Mouse (Mus musculus) lung, adult 2 months (tissue): ENCODE measurements around the gene Igfbp6.

Experiments
- CTCF ChIP-seq: fragments of 200-500 bp; IDR thresholded peaks from 2 replicates; pipeline ENCODE4 v1.5.1; 2011; ENCODE audit warnings: mild to moderate bottlenecking, low read length, control low read depth; ENCODE audit not compliant: insufficient read depth
- POLR2A ChIP-seq: fragments of 200-500 bp; IDR thresholded peaks from 2 replicates; pipeline ENCODE4 v1.6.1; 2011; ENCODE audit warnings: low read depth, mild to moderate bottlenecking, control low read depth, low read length, borderline replicate concordance; ENCODE audit errors: extremely low read depth

- TF ChIP-seq POLR2A: 0 out of 2 replicates have a peak, but pooled peaks have one; percentile 18
- TF ChIP-seq CTCF: no peak
Measured at GRCm38 (mm10) chr15:102150301-102151135, 6.4 kb downstream of the Igfbp6 start, which contains the start of gene Soat2.
